Mouse (Mus musculus) granulocyte monocyte progenitor cell, adult 5-6 weeks (primary cell): ENCODE measurements around the gene Arhgef10l. TPM values are rescaled to one million over a fixed set of nuclear protein-coding genes. Genes with fewer than 3 reads are reported as not detected.

Experiments used
- ATAC-seq: replicated peaks from 2 replicates; pipeline ENCODE4 v1.8.0; 2016; ENCODE audit warnings: mild to moderate bottlenecking, moderate TSS enrichment, inconsistent platforms; ENCODE audit not compliant: poor library complexity, severe bottlenecking
- total RNA-seq, 2 experiments: library from RNA; stranded (forward) in 1 of 2; stranded (reverse) in 1 of 2; fragments of 200-712, 200-1000 nt in 1 of 2; fragments of >200 nt in 1 of 2; fragmentation: Nextera tagmentation in 1 of 2; gene quantifications; 2 replicates each; pipeline ENCODE4 v1.2.3; 2014 to 2017

Gene Arhgef10l
- total RNA-seq (2014; fragmentation: Nextera tagmentation) (4.2 and 6.0 TPM in 2 replicates), total RNA-seq (2017) (6.9 and 7.2 TPM in 2 replicates)

DNA sequence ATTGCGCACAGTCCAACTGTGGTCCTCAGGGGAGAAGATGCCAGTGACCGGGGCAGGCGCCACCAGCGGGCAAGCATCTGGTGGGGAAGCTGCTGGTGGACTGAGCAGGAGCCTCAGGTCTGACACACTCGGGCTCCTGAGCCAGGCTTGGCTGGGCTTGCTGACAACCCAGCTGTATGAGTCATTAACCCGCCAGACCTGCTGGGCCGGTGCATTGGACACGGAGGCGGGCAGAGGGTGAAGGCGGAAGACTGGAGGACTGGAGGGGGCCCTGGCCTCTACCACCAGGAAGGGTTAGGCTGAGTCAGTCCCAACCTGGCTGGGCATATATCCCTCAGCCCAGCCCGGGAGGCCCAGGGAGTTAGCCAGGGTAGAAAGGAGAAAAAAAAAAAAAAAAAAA, at the start of gene Arhgef10l:
TSS of gene Arhgef10l (minus strand) at position 253 of the 400 bp plus-strand sequence.
- no peak for ATAC-seq

GRCm38 (mm10) chr4:140714586-140714985, 48.8 kb upstream of the Arhgef10l start:
- ATAC-seq, result no peak

GRCm38 (mm10) chr4:140713480-140714365, 47.9 kb upstream of the Arhgef10l start:
- ATAC-seq, result peak; percentile 81

DNA sequence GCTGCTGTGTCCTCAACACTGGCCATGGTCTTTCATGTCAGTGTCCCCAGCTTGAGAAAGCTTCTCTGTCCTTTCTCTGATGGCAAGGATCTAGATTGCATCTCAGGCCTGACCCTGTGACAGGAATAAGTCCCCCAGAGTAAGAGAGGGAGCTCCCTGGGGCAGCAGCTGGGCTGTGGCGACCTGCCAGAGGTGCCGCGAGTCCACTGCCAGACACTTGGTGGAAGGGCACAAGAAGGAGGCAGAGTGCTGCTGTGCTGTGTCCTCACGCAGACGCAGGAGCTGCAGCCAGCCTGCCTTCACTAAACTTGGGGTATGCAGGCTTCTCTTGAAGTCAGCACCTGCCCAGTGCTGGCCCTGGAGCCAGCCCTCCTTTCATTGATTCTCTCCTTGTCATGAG, 45.5 kb upstream of the Arhgef10l start:
- no peak for ATAC-seq

DNA sequence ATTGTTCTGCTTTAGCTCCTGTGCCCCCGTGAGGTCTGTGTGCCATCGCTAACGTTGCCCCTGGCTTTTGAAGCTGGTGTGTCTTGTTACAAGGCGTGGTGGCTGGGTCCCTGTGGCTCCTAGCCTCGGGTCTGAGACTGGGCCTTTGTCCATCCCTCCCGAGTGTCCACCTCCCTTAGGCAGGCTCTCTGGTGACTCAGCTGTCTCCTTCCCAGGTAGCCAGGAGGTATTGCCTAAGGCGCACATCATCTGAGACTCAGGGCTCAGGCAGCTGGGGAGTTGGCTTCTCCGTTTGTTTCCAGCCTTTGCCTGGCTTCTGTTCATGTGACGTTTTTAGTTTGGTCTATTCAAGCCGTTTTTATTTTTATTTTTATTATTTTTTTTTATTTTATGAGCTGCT, 45.0 kb upstream of the Arhgef10l start:
- ATAC-seq, result no peak

DNA sequence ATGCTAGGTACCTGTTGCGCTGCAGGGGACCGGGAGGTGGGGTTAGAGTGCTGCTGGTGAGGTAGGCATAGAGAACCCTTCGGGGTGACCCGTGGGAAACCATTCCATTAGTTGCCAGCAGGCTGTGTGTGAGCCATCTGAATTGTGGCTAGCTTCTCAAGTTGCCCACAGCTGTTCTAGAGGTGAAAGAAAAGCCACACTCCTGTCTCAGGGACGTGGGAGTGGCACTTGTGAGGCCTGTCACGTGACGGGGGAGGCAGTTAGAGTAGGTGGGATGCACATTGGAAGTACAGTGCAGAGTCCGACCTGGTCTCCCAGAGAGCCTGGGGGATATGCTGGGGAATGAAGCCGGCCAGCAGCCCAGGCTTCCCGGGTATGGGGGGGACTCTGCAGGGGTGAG, 43.8 kb upstream of the Arhgef10l start:
- no peak for ATAC-seq

- ATAC-seq, result no peak
Measured at GRCm38 (mm10) chr4:140709111-140709510, 43.3 kb upstream of the Arhgef10l start.

DNA sequence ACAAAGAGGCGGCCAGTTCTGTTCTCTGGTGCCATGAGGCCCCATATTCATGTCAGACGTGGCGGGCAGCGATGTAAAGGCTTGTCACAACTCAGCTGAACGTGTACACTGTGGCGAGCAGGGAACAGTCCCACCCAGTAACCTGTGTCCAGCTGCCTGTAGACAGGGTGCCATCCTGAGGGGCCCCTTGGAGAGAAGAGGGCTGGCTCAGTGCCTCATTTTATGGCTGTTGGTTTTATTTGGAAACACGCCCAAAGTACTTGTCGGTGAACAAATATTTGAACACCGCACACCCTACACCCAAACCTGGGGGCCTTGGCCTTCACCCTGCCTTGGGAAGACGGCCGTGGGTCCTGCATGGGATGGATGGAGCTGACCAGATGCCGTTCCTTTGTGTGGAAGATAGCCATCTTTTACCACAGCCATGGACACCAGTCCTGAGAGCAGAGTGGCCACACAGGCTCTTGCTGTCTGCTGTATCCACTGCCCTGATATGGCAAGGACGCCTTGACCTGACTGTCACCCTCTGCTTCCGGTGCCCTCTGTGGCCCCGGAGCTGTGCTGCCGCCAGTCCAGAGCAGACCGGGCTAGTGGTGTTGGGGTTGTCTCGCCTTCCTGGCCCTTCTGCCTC, 42.6 kb upstream of the Arhgef10l start:
- no peak for ATAC-seq

- no peak for ATAC-seq
Measured at GRCm38 (mm10) chr4:140707615-140708014, 41.8 kb upstream of the Arhgef10l start.

DNA sequence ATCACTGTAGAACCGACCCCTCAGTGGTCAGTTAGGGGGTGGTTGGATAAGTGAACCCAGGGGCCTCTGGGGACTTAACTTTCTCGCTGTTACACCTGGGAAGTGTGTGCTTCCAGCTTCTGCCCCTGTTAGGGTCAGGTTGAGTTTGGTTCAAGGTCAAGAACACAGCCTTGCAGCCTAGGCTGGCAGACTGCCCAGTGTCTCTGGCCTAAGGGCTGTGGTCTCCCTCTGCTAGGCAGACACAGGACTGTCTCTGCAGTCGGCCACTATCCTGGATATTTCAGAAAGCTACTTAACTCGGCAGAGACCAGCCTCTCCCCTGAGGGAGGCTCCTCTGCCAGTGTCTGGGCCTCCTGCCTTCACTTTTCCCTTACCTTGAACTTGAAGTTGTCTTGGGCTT, 38.4 kb upstream of the Arhgef10l start:
- ATAC-seq, result no peak

DNA sequence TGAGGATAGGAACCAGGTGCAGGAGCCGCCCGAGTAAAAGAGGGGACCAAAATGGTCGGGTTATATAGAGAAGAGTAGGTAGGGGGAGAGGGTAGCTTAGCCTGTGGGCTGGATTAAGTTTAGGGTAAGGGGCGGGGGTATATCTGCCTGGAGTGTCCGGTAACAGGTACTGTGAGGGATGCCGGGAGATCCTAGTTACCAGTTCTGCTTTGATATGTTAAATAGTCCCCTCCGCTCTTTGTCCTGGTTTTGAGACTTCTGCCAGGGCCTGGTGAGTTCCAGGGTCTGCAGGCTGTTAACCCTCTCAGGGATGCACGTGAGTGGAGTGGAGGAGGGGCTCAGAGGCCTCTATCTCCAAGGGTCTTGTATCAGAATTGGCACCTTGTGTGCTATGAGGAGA, 37.8 kb upstream of the Arhgef10l start:
- ATAC-seq, result no peak

DNA sequence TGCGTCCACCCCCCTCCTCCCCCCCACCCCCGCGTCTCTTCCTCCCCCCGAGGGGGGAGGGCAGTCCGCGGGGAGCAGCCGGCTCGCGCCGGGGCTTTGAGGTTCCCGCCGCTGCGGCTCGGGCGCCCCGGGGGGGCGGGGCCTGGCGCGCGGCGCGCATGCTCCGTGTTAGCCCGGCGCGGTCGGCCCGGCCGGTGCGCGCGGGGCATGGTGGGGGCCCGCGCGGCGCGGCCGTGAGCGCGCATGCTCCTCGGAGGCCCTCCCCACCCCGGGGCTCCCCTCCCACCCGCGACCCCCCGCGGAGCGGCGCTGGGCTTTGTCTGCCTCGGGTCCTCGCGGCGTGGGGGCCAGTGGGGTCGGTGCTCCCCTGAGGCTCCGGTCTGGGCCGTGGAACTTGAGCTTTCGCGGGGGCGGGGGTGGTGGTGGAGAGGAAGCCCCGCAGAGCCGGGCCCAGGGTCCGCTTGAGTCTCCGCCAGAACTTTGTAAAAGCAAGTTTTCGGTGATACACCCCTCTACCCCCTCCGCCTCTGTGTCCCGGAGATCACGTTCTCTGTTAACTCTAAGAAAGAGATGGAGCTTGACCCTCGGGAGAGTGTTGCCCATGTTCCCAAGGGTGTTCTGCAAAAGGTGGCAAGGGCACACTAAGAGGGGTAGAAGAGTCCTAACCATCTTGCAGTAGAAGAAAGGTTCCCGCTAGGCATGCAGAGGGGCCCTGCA, 37.0 kb upstream of the Arhgef10l start:
- ATAC-seq, result peak; percentile 20

DNA sequence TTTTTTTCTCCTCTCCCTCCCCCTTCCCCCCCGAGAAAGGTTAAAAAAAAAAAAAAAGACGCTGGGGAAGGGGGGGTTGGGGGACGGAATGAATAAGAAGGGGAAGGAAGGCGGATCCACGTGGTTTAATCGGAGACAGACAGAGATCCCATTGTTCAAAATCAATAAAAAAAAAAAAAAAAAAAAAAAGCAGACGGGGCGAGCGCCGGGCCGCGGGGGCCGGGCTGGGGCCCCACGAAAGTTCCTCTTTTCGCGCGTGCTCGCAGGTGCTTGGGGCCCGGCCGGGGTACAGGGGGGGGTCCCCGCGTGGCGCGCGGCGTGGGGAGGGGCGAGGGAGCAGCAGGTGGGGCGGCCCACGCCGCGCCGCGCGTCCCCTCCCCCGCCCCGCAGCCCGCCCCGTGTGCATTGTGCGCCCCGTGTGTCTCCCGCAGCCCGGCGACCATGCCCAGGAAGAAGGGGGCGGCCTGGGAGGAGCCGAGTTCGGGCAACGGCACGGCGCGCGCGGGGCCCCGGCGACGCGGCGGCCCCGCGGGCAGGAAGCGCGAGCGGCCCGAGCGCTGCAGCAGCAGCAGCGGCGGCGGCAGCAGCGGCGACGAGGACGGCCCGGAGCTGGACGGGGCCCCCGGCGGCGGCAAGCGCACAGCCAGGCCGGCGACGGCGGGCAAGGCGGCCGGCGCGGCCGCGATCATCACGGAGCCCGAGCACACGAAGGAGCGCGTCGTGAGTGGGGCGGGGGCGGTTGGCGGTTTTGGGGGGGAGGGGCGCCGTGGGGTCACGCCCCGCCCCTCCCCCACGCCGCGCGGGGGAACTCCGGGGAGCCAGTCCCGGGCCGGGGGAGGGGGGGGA, 36.1 kb upstream of the Arhgef10l start:
- peak; percentile 13 for ATAC-seq

DNA sequence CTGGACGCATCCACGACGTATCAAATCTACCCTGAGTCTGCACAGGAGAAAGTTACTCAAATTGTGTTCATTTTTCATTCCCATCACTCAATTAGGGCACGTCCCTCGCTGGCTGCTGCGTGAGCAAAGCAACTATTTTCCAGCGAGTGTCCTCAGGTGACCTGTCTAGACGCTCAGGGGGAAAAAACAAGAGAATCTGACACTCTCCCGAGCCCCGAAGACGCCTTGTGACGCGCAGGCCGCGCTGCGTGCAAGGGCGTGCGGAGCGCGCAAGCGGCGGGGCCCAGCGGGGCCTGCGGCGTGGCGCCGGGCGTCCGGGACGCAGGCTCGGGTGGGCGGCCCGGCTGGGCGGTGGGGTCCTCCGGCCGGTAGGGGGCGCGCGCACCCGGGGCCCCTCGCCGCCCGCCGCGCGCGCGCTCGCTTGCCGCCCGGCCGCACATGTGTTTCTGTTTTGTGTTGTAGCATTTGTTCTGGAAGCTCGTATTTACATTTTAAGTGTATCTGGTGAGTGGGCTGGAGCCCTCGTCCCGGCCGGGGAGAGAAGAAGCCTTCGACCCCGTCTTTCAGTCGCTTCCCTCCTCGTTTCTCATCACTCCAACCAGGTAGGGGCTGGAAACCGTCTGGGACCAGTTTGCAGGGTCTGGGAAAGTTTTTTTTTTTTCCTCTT, 35.4 kb upstream of the Arhgef10l start:
- ATAC-seq, result peak; percentile 36

- ATAC-seq, result 0 out of 2 replicates have a peak, but pooled peaks have one; percentile 2
Measured at GRCm38 (mm10) chr4:140700269-140701018, 34.6 kb upstream of the Arhgef10l start, which contains the start of gene Rcc2. Rcc2 (plus strand) TSS chr4:140700541.

DNA sequence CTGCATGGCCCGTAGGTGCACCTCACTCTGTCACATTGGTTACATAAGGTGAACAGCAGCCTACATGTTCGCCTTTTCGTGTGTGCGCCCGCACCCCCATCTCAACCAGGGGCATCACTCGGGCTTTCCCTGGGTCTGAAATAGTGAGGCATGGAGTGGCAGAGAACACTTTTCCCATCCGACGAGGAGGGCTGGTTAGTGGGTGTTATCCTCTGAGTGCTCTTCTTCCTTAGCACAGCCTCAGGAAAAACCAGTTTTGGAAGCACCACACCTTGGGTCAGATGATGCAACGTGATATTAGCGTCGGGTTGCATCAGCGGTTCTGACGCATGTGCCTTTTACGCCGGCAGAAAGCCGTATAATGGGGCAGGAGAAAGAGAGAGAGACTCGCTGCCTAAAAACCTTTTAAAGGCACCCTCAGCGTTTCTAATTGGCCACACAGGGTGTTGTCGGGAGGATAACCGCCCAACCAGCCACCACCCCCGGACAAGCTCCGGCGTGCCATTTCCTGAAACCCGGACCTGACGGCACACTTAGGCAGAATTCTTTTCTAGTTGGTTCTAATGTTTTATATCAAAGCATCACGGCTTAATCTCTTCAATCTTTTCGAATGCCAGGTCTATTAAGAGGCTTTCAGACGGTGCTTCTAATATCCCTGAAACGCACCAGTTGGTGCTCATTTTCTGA, 33.8 kb upstream of the Arhgef10l start:
- peak; percentile 63 for ATAC-seq

DNA sequence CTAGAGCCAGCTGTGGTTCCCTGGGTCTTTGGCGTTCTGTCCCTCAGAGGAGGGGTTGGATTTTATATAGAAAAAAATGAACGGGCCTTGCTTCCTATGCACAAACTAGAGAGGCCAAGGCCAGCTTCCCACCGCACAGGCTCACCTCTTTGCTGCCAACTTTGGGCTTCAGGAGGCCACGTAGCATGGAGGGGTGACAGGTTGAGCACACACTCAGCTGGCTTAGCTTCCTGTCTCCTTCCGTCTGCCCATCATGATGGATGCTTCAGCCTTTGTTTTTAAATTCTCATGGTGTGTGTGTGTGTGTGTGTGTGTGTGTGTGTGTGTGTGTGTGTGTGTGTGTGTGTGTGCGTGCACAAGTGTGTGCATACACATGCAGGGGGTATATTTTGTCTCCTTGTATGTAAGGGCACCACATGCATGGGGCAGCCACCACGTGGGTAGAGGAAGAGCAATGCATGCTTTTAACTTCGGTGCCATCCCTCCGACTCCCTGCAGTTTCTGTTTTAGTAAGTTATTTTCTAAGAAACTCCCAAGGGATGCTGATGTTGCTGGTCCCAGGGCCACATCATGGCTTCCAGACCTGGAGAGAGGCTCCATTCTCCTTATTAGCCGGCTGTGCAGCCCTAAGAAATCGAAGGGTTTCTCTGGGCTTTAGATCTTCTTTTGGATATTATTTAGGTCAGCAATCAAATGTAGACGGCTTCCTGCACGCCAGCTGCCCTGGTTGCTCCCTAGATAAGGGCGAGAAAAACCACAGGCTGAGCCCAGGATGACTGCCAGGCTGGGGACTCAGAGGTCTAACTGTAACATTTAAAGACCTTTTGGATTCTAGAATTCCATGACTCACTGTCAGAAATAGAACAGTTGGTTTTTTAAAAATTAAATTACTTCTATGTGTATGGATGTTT, 30.1 kb upstream of the Arhgef10l start:
- no peak for ATAC-seq
